Mouse (Mus musculus): ENCODE data around the gene Aox1.

Gene Aox1

DNA sequence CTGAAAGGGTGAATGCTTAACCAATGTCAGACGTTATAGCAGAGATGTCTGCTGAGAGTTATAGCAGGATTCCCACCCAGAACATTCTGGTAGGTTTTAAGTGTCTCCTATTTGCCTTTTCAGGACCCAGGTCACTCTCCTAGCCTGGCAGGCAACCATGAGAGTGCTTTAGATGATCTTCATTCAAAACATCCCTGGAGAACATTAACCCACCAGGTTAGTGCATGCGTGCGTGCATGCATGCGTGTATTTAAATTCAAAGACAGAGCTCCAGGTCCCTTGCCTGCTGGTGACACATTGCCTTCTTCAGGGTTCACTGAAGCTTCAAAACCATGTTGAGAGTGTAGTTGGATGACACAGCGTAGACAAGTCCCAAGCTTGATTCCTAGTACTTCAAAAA, 35.4 kb downstream of the Aox1 start:
- no peak for DNase-seq (ENCODE audit: low spot score)

DNA sequence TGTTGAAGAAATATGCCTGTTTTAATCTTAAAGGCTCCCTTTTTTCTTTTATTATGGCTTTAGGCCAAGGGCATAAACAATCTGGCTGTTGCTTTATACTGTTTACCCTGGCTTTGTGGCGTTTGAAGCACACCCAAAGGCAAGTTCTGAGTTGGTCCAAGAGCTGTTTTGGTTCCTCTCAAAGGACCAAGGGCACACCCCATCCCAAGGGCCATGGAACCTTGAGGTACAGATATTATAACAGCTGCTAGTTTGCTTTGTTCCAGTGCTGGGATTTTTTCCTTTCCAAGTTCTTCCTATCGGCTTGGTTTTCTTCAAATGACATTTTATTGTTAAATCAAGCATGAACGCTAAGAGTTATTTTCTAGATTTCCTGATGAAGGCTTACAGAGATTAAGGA, 35.9 kb downstream of the Aox1 start:
- no peak for DNase-seq (ENCODE audit: low spot score)

DNA sequence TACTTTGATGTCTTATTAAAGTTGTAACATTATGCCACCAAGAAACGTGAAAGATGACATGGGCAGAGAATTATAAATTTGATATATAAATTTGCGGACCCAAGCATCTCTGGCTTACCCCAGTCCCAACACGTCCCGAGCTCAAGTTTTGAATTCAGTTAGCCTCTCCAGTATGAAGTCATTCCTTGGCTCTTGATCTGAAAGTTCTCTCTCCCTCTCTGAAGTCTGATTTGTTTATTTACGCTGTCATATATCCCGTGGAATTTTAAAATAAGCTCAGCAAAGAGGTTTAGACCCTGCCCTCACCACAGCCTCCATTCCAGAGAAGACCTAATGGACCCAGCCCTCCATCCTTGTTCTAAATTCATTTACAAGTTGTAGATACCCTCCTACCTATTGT, 39.5 kb downstream of the Aox1 start:
- no peak for DNase-seq (ENCODE audit: low spot score)

DNA sequence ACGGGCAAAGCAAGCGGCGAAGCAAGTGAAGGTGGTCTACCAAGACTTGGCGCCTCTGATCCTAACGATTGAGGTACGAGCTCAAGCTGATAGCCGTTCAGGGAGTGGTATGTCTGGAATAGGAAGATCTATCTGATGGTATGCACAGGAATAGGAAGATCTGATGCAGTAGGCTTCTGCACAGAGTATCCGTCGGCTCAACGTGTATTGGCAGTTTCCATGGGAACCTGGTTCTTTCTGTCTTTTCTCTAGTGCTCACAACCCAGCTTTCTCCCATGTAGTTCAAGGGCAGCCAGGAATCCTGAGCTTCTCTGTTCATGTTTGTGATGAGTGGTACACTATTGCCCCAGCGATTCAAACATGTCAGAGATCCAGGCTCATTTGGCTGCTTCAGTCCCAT, 40.4 kb downstream of the Aox1 start:
- no peak for DNase-seq (ENCODE audit: low spot score)

DNA sequence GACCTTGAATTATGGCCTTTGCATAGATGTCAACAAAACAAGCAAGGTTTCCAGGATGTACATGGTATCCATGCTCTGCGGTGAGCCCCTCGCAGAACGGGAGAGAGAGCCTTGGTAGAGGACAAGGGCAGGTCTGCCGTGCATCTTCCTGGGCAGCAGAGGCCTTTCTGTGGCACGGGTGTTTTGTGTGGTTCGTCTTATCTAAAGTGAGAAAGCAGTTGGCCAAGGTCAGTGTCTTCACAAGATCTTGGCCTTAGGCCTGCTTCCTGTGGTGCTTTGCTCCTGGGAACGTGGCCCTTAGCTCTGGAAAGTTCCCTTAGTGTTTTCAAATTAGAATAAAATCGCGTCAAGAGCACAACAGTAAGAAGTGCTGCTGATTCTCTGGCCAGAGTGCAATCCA, 41.3 kb downstream of the Aox1 start:
- no peak for DNase-seq (ENCODE audit: low spot score)

DNA sequence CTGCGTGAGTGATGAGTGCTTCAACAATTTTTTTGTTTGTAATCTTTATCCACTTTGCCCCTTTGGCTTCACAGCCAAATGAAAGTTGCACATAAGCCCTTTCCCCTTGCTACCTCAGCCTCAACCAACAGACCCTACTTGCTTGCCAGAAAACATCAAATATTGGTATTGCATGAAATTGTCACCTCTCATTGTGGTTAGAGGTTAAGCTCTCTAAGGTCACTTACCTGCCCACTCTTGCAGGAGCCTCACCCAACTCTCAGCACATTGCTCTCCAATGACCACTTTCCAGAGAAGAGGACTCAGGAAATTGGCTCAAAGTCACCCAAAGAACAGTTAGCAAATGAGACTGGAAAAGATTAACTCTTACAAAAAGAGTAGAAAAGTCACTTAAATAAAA, 41.8 kb downstream of the Aox1 start:
- no peak for DNase-seq (ENCODE audit: low spot score)

DNA sequence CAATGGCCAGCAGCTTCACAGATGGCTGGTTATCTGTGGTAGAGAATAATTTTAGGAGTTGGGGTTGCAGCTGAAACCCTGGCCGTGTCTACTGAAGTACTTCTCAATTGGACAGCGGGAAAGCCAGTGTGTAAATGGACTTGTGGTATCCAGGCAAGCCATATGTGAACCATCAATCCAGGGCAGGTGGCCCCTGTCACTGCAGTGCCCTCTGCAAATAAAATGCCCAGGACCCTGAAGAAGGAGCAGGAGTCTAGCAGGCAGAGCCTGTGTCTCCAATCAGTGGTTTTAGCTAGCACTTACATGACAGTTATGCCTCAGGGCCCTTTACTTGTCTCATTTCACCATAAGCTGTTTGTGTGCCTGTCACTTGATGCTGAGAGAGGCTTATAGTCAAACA, 42.7 kb downstream of the Aox1 start:
- DNase-seq (ENCODE audit: low spot score): no peak

DNA sequence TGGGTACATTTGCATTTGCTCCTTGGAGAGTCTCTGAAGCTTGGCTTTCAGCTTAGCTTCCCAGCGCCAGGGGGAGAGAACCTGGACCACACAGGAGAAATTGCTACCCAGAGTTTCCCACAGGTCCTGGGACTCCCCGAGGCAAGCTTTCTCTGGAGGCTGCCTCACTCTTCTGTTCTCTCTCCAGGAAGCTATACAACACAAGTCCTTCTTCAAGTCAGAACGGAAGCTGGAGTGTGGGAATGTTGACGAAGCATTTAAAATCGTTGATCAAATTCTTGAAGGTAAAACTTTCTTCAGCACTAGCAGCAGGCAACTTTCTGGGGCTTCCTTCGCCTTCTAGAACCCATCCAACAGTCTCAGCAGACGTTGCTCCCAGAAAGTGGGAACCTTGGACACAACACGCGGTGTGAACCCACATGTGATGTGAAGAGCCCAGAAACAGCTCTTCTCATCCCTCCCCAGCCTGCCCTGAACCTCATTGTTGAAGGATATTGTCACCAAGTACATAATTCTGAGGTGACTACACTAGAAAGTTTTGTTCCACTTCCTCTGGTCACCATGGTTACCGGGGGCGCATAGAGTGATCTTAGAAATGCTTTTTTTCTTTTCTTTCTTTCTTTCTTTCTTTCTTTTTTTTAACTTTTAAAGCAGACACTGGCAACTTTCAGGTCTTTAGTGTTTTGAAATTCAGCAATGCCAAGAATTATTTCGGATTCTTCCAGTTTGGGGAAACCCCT, 43.4 kb downstream of the Aox1 start:
- DNase-seq (ENCODE audit: low spot score): no peak

DNA sequence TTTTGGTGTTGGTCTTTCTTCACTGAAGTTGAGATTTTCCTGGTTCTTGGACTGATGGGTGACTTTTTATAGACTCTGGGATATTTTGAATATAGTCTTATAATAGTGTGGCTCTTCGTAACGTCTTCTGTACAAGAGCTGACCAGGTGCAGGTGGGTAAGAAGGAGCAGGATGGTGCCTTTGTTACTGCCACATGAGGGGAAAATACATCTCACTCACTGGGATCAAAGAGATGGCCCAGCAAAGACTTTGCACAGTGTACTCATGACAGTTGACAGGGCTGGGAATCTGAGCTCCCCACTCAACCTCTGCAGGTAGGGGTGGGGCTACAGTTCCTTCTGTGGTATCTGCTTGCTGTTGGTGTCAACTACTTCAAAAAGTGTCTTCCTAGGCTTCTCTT, 44.5 kb downstream of the Aox1 start:
- DNase-seq (ENCODE audit: low spot score): no peak

DNA sequence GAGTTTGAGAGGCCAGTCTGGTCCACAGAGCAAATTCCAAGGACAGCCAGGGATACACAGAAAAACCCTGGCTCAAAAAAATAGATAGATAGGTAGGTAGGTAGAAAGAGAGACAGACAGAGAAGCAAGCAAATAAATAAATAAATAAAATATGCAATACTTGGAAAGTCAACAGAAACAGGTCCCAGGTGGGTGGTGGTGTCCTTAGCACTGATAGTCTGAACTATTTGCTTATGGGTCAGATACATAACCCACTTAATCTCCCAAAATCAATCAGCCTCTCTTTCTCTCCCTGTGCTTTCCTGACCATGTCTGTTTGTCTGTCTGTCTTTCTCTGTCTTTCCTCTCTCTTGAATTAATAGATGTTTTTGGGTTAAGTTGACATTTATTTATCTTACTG, 48.2 kb downstream of the Aox1 start:
- no peak for DNase-seq (ENCODE audit: low spot score)

DNA sequence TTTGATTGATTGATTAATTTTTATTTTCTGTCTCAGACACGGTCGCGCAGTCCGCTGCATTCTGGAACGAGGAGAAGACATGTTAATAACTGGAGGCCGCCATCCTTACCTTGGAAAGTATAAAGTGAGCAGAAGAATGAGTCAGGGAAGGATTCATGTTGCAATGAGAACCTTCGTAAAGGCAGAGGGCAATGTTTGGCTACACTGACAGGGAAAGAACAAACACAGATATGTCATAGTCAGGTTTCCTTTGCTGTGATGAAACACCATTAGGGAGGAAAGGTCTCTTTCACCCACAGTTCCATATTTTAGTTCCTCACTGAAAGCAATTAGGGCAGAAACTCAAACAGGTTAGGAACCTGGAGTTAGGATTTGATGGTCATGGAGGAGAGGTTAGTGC, 48.7 kb downstream of the Aox1 start:
- no peak for DNase-seq (ENCODE audit: low spot score)

DNA sequence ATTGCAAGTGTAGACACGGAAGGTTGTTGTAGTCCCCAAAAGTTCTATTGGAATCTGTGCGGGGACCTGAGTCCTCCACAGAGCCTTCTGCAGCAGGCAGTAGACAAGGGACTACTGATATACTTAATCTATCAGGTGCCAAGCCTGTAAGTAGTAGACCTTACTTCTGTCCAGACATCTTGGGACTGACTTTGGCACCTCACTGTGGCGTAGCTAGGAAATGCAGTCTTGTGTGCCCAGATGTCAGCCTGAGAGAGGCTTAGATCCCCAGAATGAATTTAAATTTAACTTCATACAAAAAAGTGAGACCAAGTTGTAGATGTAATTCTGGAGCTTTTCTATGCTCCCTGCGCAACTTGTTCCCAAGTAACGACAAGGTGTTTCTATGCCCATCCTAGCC, 50.0 kb downstream of the Aox1 start:
- no peak for DNase-seq (ENCODE audit: low spot score)

DNA sequence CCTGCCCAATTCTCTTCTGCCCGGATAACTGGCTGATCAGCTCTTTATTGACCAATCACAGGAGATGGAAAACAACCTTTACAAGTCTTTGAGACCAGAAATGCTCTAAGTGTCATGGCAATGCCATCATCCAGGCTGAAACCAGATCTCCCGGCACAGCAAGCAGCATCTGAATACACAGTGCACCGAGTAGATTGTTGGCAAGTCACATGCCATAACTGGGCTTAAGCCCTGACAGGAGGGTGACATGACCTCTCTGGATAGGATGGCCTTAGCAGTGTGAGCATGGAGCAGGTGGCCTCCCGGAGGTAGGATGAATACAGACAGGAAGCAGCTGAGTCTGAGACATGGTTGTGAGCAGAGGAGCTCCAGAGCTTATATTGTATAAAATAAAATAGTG, 50.7 kb downstream of the Aox1 start:
- DNase-seq (ENCODE audit: low spot score): no peak

DNA sequence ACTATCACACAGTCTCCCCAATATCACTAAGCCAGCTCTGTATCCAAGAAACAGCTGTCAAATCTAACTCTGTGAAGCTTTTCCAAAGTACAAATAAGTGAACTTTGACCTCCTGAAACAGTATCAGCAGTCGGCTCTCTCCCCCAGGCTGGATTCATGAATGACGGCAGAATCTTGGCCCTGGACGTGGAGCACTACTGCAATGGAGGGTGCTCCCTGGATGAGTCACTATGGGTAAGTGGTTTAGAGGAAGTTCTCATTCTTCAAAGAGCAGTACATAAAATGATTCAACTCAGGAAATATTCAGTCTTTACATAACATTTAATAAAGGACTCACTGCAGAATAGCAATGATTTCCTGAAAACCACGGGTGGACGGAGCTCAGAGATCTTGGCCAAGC, 51.6 kb downstream of the Aox1 start:
- DNase-seq (ENCODE audit: low spot score): no peak

DNA sequence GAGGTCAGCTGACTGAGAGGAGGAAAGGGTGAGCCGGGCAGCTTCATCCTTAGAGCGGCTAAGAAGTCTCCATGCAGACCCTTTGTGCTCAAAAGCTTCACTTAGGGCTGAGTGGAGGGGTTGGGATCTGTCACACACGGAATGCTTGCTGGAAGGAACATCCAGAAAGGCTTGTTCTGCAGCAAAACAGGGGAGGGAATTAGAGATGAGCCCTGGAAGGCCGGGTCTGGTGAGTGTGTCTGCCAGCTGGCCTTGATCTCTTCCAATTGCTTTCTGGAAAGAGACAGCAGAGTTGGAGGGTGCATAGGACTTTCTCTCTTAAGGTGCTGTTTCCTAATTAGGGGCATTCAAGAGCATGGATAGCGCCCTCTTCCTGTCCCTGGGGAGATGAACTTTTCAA, 59.6 kb downstream of the Aox1 start:
- DNase-seq (ENCODE audit: low spot score): no peak

DNA sequence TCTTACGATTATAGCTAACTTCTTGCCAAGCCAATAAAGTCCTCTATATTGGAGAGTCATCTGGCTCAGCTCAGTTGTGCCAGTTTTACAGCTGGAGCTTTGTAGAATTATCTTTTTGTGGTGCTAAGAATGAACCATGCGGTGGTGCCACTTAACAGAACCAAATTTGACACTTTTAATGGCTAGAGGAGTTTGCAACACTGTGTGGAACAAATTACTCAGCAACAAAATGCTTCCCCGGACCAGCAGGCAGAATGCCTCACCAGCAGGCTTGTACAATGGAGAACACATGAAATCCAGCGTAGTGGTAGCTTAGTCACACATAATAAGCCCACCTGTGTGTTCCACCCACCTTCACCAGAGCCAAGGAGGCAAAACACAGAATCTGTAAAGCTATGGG, 60.5 kb downstream of the Aox1 start:
- DNase-seq (ENCODE audit: low spot score): no peak

DNA sequence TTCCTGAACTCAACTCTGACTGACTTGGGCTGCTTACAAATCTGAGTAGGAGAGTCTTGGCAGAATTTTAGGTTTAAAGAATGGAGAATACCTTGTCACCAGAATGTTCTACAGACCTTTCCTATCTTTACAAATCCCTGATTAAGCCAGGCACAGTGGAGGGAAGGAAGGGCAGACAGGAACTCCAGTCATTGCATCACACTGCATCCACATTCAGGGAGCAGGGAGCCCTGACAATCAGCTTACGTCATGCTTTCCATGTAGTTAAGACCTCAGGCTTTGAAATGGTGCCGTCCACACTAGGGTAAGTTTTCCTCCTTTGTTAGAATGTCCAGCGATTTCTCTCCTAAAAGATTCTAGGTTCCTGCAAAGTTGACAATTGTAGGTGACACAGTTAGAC, 61.5 kb downstream of the Aox1 start:
- no peak for DNase-seq (ENCODE audit: low spot score)

DNA sequence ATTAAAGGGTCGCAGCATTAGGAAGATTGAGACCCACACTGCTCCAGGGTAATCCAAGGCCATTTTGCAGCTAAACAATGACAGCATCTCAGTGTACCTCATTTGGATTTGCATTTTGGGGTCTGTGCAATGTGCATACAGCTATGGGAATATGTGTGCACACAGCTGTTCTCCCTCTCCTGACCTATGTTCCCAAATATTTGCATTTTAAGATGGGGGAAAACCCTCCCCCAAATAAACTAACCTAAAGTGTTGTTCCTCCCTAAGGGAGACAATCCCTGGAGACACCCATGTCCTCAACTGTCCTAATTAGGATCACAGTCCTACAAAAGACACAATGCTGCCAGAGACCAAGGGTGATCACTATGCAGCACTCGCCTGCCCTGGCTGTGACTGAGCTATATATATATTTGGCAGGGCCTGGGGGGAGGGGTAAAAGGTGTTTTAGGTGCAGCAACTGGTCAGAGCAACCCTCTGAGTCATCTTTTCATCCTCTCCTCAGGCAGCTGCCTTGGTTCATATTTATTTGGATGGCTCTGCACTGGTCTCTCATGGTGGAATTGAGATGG, 62.3 kb downstream of the Aox1 start:
- no peak for DNase-seq (ENCODE audit: low spot score)

DNA sequence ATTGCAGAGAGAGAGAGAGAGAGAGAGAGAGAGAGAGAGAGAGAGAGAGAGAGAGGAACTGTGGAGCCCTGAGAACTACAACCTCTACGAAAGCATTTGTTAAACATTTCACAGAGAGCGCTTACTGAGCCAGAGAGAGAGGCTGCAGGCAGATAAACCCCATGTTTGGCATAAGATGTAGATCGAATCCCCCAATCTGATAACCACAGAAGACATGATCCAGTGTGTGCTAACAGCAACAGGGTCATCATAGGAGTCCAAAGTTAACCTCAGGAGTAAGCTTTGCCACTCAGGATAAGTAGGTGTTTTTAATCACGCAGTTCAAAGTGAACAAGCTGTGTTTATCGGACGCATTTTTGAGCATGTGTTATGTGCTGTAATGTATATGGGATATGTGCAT, 67.6 kb downstream of the Aox1 start:
- no peak for DNase-seq (ENCODE audit: low spot score)

DNA sequence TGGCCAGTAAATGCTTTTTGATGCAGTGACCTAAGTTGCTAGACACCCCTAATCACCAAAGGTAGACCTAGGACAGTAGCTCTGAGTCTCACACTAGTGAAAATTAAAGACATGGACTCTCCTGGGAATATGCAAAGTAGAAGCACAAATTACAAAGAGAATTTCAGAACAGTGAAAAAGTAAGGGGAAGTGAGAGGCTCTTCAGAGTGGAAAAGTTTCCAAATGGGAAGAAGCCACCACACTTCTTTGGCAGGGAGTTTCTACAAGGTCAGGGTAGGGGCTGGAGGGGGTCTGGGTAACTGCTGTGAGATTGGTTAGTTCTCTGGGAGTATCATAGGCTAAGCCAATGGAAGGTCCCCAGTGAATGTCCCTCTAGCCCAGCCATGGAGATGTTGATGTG, 69.4 kb downstream of the Aox1 start:
- DNase-seq (ENCODE audit: low spot score): no peak

DNA sequence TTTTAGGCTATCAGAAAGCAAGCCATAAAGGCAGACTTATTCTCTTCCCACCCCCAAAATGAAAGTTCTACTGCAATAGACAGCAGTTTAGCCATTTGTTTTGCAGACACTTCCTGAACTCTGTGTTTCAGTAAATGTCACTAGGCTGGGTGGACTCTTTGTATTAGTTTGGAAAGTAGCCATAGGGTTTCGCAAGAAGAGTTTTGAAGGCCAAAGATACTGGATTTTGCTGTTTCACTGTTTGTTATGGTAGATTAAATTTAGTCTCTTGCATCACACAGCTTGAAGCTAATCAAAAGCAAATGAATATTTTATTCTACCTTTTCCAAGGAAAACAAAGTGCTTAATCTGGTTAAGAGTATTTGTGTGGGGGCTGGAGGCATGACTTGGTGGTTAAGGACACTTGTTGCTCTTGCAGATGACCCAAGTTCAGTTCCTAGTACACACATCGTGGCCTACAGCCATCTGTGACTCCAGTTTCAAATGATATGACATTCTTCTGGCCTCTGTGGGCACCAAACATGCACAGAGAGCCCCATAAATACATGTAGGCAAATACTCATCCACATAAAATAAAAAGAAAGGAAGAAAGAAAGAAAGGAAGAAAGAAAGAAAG, 71.9 kb downstream of the Aox1 start:
- DNase-seq (ENCODE audit: low spot score): no peak

DNA sequence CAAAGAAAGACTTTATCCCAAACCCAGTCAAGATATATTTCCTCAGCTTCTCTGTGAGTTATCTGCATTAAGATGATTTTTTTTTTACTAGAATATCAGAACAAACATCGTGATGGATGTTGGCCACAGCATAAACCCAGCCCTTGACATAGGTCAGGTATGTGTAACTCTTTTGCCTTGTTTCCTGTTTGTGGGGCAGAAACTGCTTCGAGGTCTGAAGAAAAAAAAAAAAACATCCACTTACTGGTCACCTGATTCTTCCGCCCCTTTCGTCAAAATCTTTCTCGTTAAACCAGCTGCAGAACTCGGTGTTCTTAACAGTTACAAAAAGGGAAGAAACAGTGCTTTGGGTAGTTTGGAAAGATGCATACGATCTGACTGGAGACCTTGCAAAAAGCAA, 72.8 kb downstream of the Aox1 start:
- no peak for DNase-seq (ENCODE audit: low spot score)

DNA sequence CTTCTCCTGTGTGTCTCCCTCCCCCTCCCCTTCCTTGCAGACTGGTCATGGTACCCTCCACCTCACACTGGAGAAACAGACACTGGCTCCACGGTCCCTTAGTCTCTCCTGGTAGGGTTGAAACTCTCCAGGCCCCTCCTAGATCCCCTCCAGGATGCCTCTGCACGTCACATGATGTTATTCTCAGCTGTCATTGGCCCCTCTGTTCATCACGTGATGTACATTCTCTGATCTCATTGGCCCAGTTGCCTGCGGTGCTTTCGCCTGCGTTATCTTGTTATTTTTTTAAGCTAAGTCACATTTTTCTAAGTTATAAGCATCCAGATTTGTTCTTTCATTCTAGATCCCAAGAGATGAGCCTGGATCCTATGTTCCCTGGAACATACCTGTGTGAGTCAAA, 76.0 kb downstream of the Aox1 start:
- DNase-seq (ENCODE audit: low spot score): no peak

DNA sequence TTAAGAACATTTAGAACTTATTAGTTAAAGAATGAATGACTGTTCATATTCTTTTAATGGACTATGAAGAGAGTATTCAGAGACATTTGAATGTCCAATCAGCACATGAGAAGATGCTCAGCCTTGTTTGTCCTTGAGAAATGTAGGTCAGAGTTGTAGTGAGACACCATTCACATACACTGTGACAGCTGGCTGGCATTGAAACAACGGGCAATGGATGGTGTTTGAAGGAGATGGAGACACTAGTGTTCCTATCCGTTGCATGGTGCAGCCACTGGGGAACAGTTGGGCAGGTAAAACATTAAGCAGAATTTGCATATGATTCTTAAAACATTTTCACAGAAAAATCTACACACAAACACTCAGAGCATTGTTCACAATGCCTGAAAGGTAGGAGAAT, 77.3 kb downstream of the Aox1 start:
- DNase-seq (ENCODE audit: low spot score): no peak

Measured in testis, postnatal 10 days (tissue).